Mouse (Mus musculus): Measurements from ENCODE around the gene Cd300a.

GRCm38 (mm10) chr11:114884380-114885100 lies 5.3 kb upstream of the Cd300a start:
- TF ChIP-seq POLR2A (IDR thresholded peaks at IDR 0.05; ENCODE audit: low read depth, low read length) (no peak), CTCF (IDR thresholded peaks at IDR 0.05; ENCODE audit: extremely low read depth, insufficient read depth, insufficient read length, insufficient replicate concordance) (no peak)

Measured in spleen, adult 2 months (tissue).